Mouse (Mus musculus) midbrain, embryonic 14.5 days (tissue): ENCODE measurements around the gene Scgb1b29. TPM values are rescaled to one million over a fixed set of nuclear protein-coding genes. Genes with fewer than 3 reads are reported as not detected.
"Not testable (repeated sequence)": the region's sequence is repeated elsewhere in the genome, so short reads cannot be mapped to it uniquely, and the experiment has no call there.

Source experiments
- ATAC-seq: fragments of 200-750 bp; cut with Nextera tagmentation; 2 replicates; pipeline ENCODE4 v1.8.0; 2017; ENCODE audit warnings: moderate number of reproducible peaks, moderate library complexity; ENCODE audit not compliant: low FRiP score, low TSS enrichment
- DNase-seq: peaks from one replicate; pipeline ENCODE4 v3.0.0-alpha.2; 2015
- H3K27ac ChIP-seq: fragments of 300-500 bp; sonication (generic); replicated peaks from 2 replicates; pipeline ENCODE4 v1.5.1; 2014; ENCODE audit warnings: mild to moderate bottlenecking, low read depth, low read length, moderate library complexity
- H3K27me3 ChIP-seq: fragments of 300-500 bp; sonication (generic); 2 replicates; pipeline ENCODE4 v1.6.1; 2014; ENCODE audit warnings: low read length, control low read depth, mixed read lengths; ENCODE audit not compliant: control insufficient read depth, insufficient read depth
- H3K36me3 ChIP-seq: fragments of 300-500 bp; sonication (generic); 2 replicates; pipeline ENCODE4 v1.6.1; 2014; ENCODE audit warnings: low read length, control low read depth; ENCODE audit not compliant: control insufficient read depth, insufficient read depth
- H3K4me1 ChIP-seq: fragments of 300-500 bp; sonication (generic); 2 replicates; pipeline ENCODE4 v1.6.1; 2014; ENCODE audit warnings: mild to moderate bottlenecking, antibody characterized with exemption, low read length, control low read depth; ENCODE audit not compliant: control insufficient read depth, insufficient read depth
- H3K4me2 ChIP-seq: fragments of 300-500 bp; sonication (generic); 2 replicates; pipeline ENCODE4 v1.6.1; 2014; ENCODE audit warnings: mild to moderate bottlenecking, low read length, moderate library complexity
- H3K4me3 ChIP-seq: fragments of 300-500 bp; sonication (generic); replicated peaks from 2 replicates; pipeline ENCODE4 v1.5.1; 2014; ENCODE audit warnings: low read depth, low read length
- H3K9ac ChIP-seq: fragments of 300-500 bp; sonication (generic); replicated peaks from 2 replicates; pipeline ENCODE4 v1.6.1; 2014; ENCODE audit warnings: mild to moderate bottlenecking, low read length, moderate library complexity
- H3K9me3 ChIP-seq: fragments of 300-500 bp; sonication (generic); 2 replicates; pipeline ENCODE4 v1.6.1; 2016; ENCODE audit warnings: low read length, control low read depth, mixed read lengths; ENCODE audit not compliant: control insufficient read depth
- WGBS: fragments of 180-500 bp; shearing (Covaris S2); extraction: QIAGEN DNeasy Blood & Tissue Kit; methylation state at CpG from one replicate; pipeline ENCODE4 v1.1.7; 2014; 5-methylcytosine and 5-hydroxymethylcytosine counted together
- polyA plus RNA-seq: library from polyadenylated mRNA; unstranded; fragments of >200 nt; fragmentation: Nextera tagmentation; extraction: Ambion mirVana; gene quantifications from 2 replicates; pipeline ENCODE4 v1.2.1, GENCODE M21; 2014

Scgb1b29 gene
- polyA plus RNA-seq, result not detected in 2 replicates

DNA sequence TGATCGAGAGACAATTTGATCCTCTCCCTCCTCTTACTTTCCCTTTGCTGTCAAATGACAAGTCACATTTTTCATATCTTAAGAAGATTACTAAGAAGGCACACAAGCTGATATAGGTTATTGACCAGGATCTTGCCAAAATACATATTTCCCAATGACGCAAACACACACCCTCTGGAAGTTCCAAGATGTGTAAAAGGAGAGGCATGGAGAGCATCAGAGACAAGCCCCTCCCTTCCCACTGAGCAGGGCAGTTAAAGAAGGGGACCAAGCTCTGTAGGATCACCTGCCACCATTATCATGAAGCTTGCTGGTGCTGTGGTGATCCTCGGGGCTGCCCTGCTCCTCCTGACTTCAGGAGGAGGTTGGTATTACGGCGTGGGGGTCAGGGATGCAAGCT, at the start of gene Scgb1b29:
Scgb1b29 (plus strand) TSS at position 301 of the 400 bp plus-strand sequence.
- H3K9ac ChIP-seq, DNase-seq, H3K4me3 ChIP-seq, ATAC-seq, H3K4me2 ChIP-seq, H3K27ac ChIP-seq, H3K36me3 ChIP-seq, H3K4me1 ChIP-seq, H3K27me3 ChIP-seq, H3K9me3 ChIP-seq: not testable (repeated sequence)
- 77% methylated on average over 4 of the region's 5 CpGs for WGBS

DNA sequence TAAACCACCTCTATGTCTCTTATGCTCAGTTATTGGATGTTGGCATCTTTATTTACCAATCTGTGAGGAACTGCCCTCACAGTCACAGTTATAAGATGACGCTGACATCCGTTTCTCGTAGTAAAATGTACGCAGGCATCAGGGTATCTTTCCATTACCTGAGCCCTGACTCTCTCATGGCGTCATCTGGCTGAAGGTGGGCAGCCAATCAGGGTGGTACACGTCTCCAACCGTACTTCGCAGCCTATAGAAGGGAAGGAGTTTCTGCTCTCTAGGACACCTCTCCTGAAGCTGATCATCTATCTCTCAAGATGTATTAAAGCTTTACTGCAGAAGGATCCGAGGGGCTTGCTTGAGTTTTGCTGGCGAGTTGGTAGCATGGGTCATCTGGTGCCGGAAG, 12.7 kb upstream of the Scgb1b29 start:
- not testable (repeated sequence) for H3K4me2 ChIP-seq, H3K9ac ChIP-seq, H3K27me3 ChIP-seq, ATAC-seq, H3K4me1 ChIP-seq, H3K9me3 ChIP-seq, DNase-seq, H3K36me3 ChIP-seq, H3K4me3 ChIP-seq, H3K27ac ChIP-seq
- 88% methylated on average over 10 of the region's 11 CpGs for WGBS

Other genes starting within 250 kb of the Scgb1b29 start
- gene Scgb2b11, start 230.4 kb upstream of the Scgb1b29 start, polyA plus RNA-seq, result not detected in 2 replicates
- gene Scgb1b11, start 218.7 kb upstream of the Scgb1b29 start, polyA plus RNA-seq, result not detected in 2 replicates
- gene Scgb2b12, start 114.3 kb upstream of the Scgb1b29 start, polyA plus RNA-seq, result not detected in 2 replicates
- not detected in 2 replicates for gene Scgb1b12, start 107.4 kb upstream of the Scgb1b29 start, polyA plus RNA-seq